Mouse (Mus musculus) embryonic facial prominence, embryonic 12.5 days (tissue): ENCODE measurements around the gene Olfr1491. TPM values are rescaled to one million over a fixed set of nuclear protein-coding genes. Genes with fewer than 3 reads are reported as not detected.

Experiments
- ATAC-seq: fragments of 200-750 bp; cut with Nextera tagmentation; 2 replicates; pipeline ENCODE4 v1.8.0; 2017; ENCODE audit not compliant: insufficient number of reproducible peaks, insufficient read depth, low FRiP score, low TSS enrichment
- H3K27ac ChIP-seq: fragments of 300-500 bp; sonication (generic); 2 replicates; pipeline ENCODE4 v1.5.1; 2016; ENCODE audit warnings: mild to moderate bottlenecking
- H3K27me3 ChIP-seq: fragments of 300-500 bp; sonication (generic); 2 replicates; pipeline ENCODE4 v1.6.1; 2016; ENCODE audit warnings: mild to moderate bottlenecking, moderate library complexity
- H3K36me3 ChIP-seq: fragments of 300-500 bp; sonication (generic); 2 replicates; pipeline ENCODE4 v1.6.1; 2016; ENCODE audit warnings: mild to moderate bottlenecking
- H3K4me1 ChIP-seq: fragments of 300-500 bp; sonication (generic); 2 replicates; pipeline ENCODE4 v1.6.1; 2016
- H3K4me2 ChIP-seq: fragments of 300-500 bp; sonication (generic); replicated peaks from 2 replicates; pipeline ENCODE4 v1.6.1; 2016; ENCODE audit warnings: mild to moderate bottlenecking, moderate library complexity
- H3K4me3 ChIP-seq: fragments of 300-500 bp; sonication (generic); 2 replicates; pipeline ENCODE4 v1.5.1; 2016; ENCODE audit warnings: mild to moderate bottlenecking
- H3K9ac ChIP-seq: fragments of 300-500 bp; sonication (generic); 2 replicates; pipeline ENCODE4 v1.6.1; 2016; ENCODE audit warnings: mild to moderate bottlenecking, moderate library complexity
- H3K9me3 ChIP-seq: fragments of 300-500 bp; sonication (generic); 2 replicates; pipeline ENCODE4 v1.6.1; 2016; ENCODE audit warnings: mild to moderate bottlenecking, moderate library complexity
- WGBS: fragments of 180-500 bp; shearing (Covaris S2); methylation state at CpG from one replicate; pipeline ENCODE4 v1.1.7; 2016; 5-methylcytosine and 5-hydroxymethylcytosine counted together
- polyA plus RNA-seq: library from polyadenylated mRNA; unstranded; fragments of >200 nt; fragmentation: Nextera tagmentation; extraction: Ambion mirVana; gene quantifications from 2 replicates; pipeline ENCODE4 v1.2.1, GENCODE M21; 2016

The Olfr1491 gene
- not detected in 2 replicates for polyA plus RNA-seq

- H3K4me3 ChIP-seq: no peak within 1 kb of the TSS
- no peaks in the 10 kb centered on the region for H3K36me3 ChIP-seq
- no peak within 1 kb of the TSS for H3K27ac ChIP-seq
- 72% methylated on average over 3 of the region's 3 CpGs for WGBS
- H3K4me1 ChIP-seq: no peaks in the 10 kb centered on the region
- no peak for ATAC-seq
- H3K27me3 ChIP-seq: no peaks in the 10 kb centered on the region
- no peak within 1 kb of the TSS for H3K4me2 ChIP-seq
- no peaks in the 10 kb centered on the region for H3K9me3 ChIP-seq
- H3K9ac ChIP-seq: no peak within 1 kb of the TSS
These were observed at the start of gene Olfr1491 for GRCm38 (mm10) chr19:13696968-13697367. Olfr1491 (plus strand) TSS chr19:13697268.

GRCm38 (mm10) chr19:13650791-13651190 lies 46.3 kb upstream of the Olfr1491 start, which contains the start of gene Olfr1490:
Olfr1490 (plus strand) TSS chr19:13651091.
- Histone ChIP-seq H3K9ac (no peak within 1 kb of the TSS), H3K9me3 (0 out of 2 replicates have a peak, but pooled peaks cover 10% of the 10 kb centered on the region), H3K36me3 (no peaks in the 10 kb centered on the region), H3K4me1 (no peaks in the 10 kb centered on the region), H3K4me3 (no peak within 1 kb of the TSS), H3K4me2 (no peak within 1 kb of the TSS), H3K27me3 (no peaks in the 10 kb centered on the region), H3K27ac (no peak within 1 kb of the TSS)
- no peak for ATAC-seq
- WGBS: 66% methylated on average over 1 of the region's 1 CpGs

GRCm38 (mm10) chr19:13722978-13723377 lies 25.9 kb downstream of the Olfr1491 start, which contains the start of gene Olfr1493-ps1:
Olfr1493-ps1 (plus strand) TSS chr19:13723278.
- Histone ChIP-seq H3K36me3 (no peaks in the 10 kb centered on the region), H3K4me1 (no peaks in the 10 kb centered on the region), H3K27ac (no peak within 1 kb of the TSS), H3K4me2 (no peak within 1 kb of the TSS), H3K4me3 (no peak within 1 kb of the TSS), H3K9me3 (0 out of 2 replicates have a peak, but pooled peaks cover 3% of the 10 kb centered on the region), H3K27me3 (no peaks in the 10 kb centered on the region), H3K9ac (no peak within 1 kb of the TSS)
- WGBS: 58% methylated on average over 2 of the region's 2 CpGs
- no peak for ATAC-seq

GRCm38 (mm10) chr19:13739428-13739827 lies 42.4 kb downstream of the Olfr1491 start, which contains the start of gene Olfr1494:
Olfr1494 (plus strand) TSS chr19:13739728.
- no peaks in the 10 kb centered on the region for H3K4me1 ChIP-seq
- no peak for ATAC-seq
- H3K9me3 ChIP-seq: no peaks in the 10 kb centered on the region
- H3K4me3 ChIP-seq: no peak within 1 kb of the TSS
- no peaks in the 10 kb centered on the region for H3K27me3 ChIP-seq
- H3K36me3 ChIP-seq: no peaks in the 10 kb centered on the region
- no peak within 1 kb of the TSS for H3K9ac ChIP-seq
- no peak within 1 kb of the TSS for H3K27ac ChIP-seq
- no peak within 1 kb of the TSS for H3K4me2 ChIP-seq
- WGBS: 86% methylated on average over 4 of the region's 4 CpGs

- Histone ChIP-seq H3K4me1 (no peaks in the 10 kb centered on the region), H3K9me3 (no peaks in the 10 kb centered on the region), H3K4me3 (no peak overlapping the region), H3K36me3 (no peaks in the 10 kb centered on the region), H3K27me3 (no peaks in the 10 kb centered on the region), H3K27ac (no peak overlapping the region), H3K4me2 (no peak overlapping the region), H3K9ac (no peak overlapping the region)
- ATAC-seq: no peak
- 81% methylated on average over 1 of the region's 1 CpGs for WGBS
These were observed 52.3 kb downstream of the Olfr1491 start for GRCm38 (mm10) chr19:13749366-13749765.

Other genes starting within 250 kb of the Olfr1491 start
- gene Olfr1472, start 241.2 kb upstream of the Olfr1491 start, polyA plus RNA-seq: not detected in 2 replicates
- not detected in 2 replicates for gene Olfr1474, start 227.7 kb upstream of the Olfr1491 start, polyA plus RNA-seq
- gene Olfr1475, start 217.1 kb upstream of the Olfr1491 start, polyA plus RNA-seq: not detected in 2 replicates
- gene Olfr1477, start 196.7 kb upstream of the Olfr1491 start, polyA plus RNA-seq: not detected in 2 replicates
- gene Olfr1480, start 169.4 kb upstream of the Olfr1491 start, polyA plus RNA-seq: not detected in 2 replicates
- not detected in 2 replicates for gene Olfr1484, start 113.8 kb upstream of the Olfr1491 start, polyA plus RNA-seq
- not detected in 2 replicates for gene Olfr1487, start 79.9 kb upstream of the Olfr1491 start, polyA plus RNA-seq
- gene Olfr1489, start 65.6 kb upstream of the Olfr1491 start, polyA plus RNA-seq: not detected in 2 replicates
- not detected in 2 replicates for gene Olfr1490, start 46.2 kb upstream of the Olfr1491 start, polyA plus RNA-seq
- not detected in 2 replicates for gene Olfr1493-ps1, start 26.0 kb downstream of the Olfr1491 start, polyA plus RNA-seq
- not detected in 2 replicates for gene Olfr1494, start 42.5 kb downstream of the Olfr1491 start, polyA plus RNA-seq
- gene Olfr1495, start 67.3 kb downstream of the Olfr1491 start, polyA plus RNA-seq: not detected in 2 replicates
- gene Olfr1496, start 80.6 kb downstream of the Olfr1491 start, polyA plus RNA-seq: not detected in 2 replicates
- not detected in 2 replicates for gene Olfr1497, start 100.9 kb downstream of the Olfr1491 start, polyA plus RNA-seq
- not detected in 2 replicates for gene Olfr1499, start 122.2 kb downstream of the Olfr1491 start, polyA plus RNA-seq
- 0.09 TPM in 1 of 2 replicates, not detected in the other for gene Olfr1500, start 133.2 kb downstream of the Olfr1491 start, polyA plus RNA-seq
- not detected in 2 replicates for gene Olfr1501, start 153.4 kb downstream of the Olfr1491 start, polyA plus RNA-seq
- gene Olfr1502, start 164.5 kb downstream of the Olfr1491 start, polyA plus RNA-seq: not detected in 2 replicates
- not detected in 2 replicates for gene Olfr1504, start 200.7 kb downstream of the Olfr1491 start, polyA plus RNA-seq
- not detected in 2 replicates for gene Olfr1505, start 216.3 kb downstream of the Olfr1491 start, polyA plus RNA-seq